Mouse (Mus musculus) midbrain, embryonic 14.5 days (tissue): ENCODE results near the gene Gprc5c. TPM values are rescaled to one million over a fixed set of nuclear protein-coding genes. Genes with fewer than 3 reads are reported as not detected.

Experiments used
- ATAC-seq: fragments of 200-750 bp; cut with Nextera tagmentation; 2 replicates; pipeline ENCODE4 v1.8.0; 2017; ENCODE audit warnings: moderate number of reproducible peaks, moderate library complexity; ENCODE audit not compliant: low FRiP score, low TSS enrichment
- DNase-seq: peaks from one replicate; pipeline ENCODE4 v3.0.0-alpha.2; 2015
- H3K27ac ChIP-seq: fragments of 300-500 bp; sonication (generic); replicated peaks from 2 replicates; pipeline ENCODE4 v1.5.1; 2014; ENCODE audit warnings: mild to moderate bottlenecking, low read depth, low read length, moderate library complexity
- H3K27me3 ChIP-seq: fragments of 300-500 bp; sonication (generic); 2 replicates; pipeline ENCODE4 v1.6.1; 2014; ENCODE audit warnings: low read length, control low read depth, mixed read lengths; ENCODE audit not compliant: control insufficient read depth, insufficient read depth
- H3K36me3 ChIP-seq: fragments of 300-500 bp; sonication (generic); 2 replicates; pipeline ENCODE4 v1.6.1; 2014; ENCODE audit warnings: low read length, control low read depth; ENCODE audit not compliant: control insufficient read depth, insufficient read depth
- H3K4me1 ChIP-seq: fragments of 300-500 bp; sonication (generic); 2 replicates; pipeline ENCODE4 v1.6.1; 2014; ENCODE audit warnings: mild to moderate bottlenecking, antibody characterized with exemption, low read length, control low read depth; ENCODE audit not compliant: control insufficient read depth, insufficient read depth
- H3K4me2 ChIP-seq: fragments of 300-500 bp; sonication (generic); 2 replicates; pipeline ENCODE4 v1.6.1; 2014; ENCODE audit warnings: mild to moderate bottlenecking, low read length, moderate library complexity
- H3K4me3 ChIP-seq: fragments of 300-500 bp; sonication (generic); replicated peaks from 2 replicates; pipeline ENCODE4 v1.5.1; 2014; ENCODE audit warnings: low read depth, low read length
- H3K9ac ChIP-seq: fragments of 300-500 bp; sonication (generic); replicated peaks from 2 replicates; pipeline ENCODE4 v1.6.1; 2014; ENCODE audit warnings: mild to moderate bottlenecking, low read length, moderate library complexity
- H3K9me3 ChIP-seq: fragments of 300-500 bp; sonication (generic); 2 replicates; pipeline ENCODE4 v1.6.1; 2016; ENCODE audit warnings: low read length, control low read depth, mixed read lengths; ENCODE audit not compliant: control insufficient read depth
- WGBS: fragments of 180-500 bp; shearing (Covaris S2); extraction: QIAGEN DNeasy Blood & Tissue Kit; methylation state at CpG from one replicate; pipeline ENCODE4 v1.1.7; 2014; 5-methylcytosine and 5-hydroxymethylcytosine counted together
- polyA plus RNA-seq: library from polyadenylated mRNA; unstranded; fragments of >200 nt; fragmentation: Nextera tagmentation; extraction: Ambion mirVana; gene quantifications from 2 replicates; pipeline ENCODE4 v1.2.1, GENCODE M21; 2014

Gprc5c gene
- polyA plus RNA-seq, 1 experiment from 2014 or later = 7.0 TPM

DNA sequence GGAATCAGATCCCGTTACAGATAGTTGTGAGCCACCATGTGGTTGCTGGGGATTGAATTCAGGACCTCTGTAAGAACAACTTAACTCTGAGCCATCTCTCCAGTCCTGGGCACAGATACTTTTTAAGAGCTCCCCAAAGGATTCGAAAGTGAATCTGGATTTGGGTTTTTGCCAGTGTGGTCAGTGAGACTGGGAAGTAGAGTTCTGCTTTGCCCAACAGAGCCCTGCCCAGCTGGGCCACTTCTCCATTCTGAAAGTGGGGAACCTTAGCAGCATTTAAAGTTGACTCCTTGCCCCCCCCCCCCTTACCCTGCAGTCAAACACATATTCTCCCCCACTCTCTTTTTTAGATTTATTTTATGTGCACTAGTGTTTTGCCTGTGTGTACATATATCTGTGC is 28.7 kb downstream of the Gprc5c start:
- DNase-seq = no peak
- Histone ChIP-seq H3K4me3 (no peak overlapping the region), H3K4me2 (no peak overlapping the region), H3K9ac (no peak overlapping the region), H3K27ac (no peak overlapping the region), H3K9me3 (no peaks in the 10 kb centered on the region), H3K36me3 (no peaks in the 10 kb centered on the region), H3K4me1 (no peaks in the 10 kb centered on the region), H3K27me3 (no peaks in the 10 kb centered on the region)
- 84% methylated on average over 2 of the region's 2 CpGs for WGBS
- ATAC-seq = no peak

DNA sequence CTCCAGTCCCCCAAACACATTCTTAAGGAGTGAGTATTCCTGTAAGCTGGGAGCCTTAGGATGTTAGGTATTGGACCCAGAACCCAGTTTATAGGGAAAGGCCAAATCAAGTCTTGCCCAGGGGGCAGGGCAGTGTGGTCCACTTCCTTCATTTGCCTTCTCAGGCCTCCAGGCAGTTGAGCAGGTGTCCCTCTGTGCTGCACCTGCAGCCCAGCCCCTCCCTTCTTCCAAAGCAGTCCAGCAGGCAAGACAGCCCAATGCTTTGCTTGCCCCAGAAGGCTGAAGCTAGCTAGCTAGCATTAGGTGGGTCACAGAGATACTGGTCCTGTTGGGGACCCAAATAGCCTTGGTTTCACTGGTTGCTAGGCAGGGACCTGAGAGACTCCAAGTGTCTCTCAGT is 29.2 kb downstream of the Gprc5c start:
- ATAC-seq (no peak), DNase-seq (no peak)
- H3K4me1 ChIP-seq = no peaks in the 10 kb centered on the region
- no peaks in the 10 kb centered on the region for H3K36me3 ChIP-seq
- no peak overlapping the region for H3K4me2 ChIP-seq
- no peaks in the 10 kb centered on the region for H3K27me3 ChIP-seq
- H3K27ac ChIP-seq = no peak overlapping the region
- H3K9me3 ChIP-seq = no peaks in the 10 kb centered on the region
- no peak overlapping the region for H3K9ac ChIP-seq
- no peak overlapping the region for H3K4me3 ChIP-seq

DNA sequence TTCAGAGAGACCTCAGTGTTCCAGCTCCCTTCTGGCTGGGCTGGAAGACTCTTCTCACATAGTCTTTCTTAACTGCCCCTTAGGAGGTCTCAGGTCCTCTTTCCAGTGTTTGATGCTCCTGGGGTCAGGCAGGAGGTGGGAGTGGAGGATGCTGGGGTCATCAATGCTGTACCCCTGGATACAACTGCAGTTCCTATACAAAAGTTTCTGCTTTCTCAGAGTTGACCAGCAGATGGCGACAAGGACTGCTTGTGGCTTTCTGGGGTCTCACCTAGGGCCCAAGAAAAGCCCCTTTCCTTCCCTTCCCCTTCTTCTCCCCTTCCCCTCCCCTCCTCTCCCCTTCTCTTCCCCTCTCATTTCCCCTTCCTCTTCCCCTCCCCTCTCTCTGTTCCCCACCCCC is 29.6 kb downstream of the Gprc5c start:
- H3K4me3 ChIP-seq = no peak overlapping the region

DNA sequence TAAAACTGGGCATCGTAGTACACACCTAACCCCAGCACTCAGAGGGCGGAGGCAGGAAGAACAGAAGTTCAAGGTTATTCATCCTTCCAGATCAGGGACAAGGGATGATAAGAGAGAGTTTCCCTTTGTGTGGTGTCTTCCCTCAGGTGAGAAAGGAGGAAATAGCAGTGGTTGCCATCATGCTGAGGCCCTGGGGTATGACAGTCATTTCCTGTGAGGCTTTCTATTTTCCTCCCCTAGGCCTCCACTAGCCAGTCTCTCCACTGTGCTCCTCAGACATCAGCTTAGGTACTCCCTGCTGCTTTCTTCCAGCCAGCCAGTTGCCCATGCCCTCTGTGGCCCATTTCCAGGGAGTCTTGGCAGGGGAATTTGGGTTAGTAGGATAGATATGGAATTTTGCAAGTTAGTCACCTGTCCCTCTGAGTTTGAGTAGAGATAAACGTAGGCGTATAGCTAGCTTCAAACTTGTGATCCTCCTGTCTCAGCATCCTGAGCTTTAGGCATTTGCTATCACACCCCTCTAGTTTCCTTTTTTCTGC is 32.4 kb downstream of the Gprc5c start:
- DNase-seq (no peak), ATAC-seq (no peak)
- H3K4me1 ChIP-seq = no peaks in the 10 kb centered on the region
- no peak overlapping the region for H3K4me2 ChIP-seq
- H3K9me3 ChIP-seq = no peaks in the 10 kb centered on the region
- WGBS = 96% methylated on average over 4 of the region's 4 CpGs
- no peak overlapping the region for H3K4me3 ChIP-seq
- H3K27ac ChIP-seq = no peak overlapping the region
- H3K9ac ChIP-seq = no peak overlapping the region
- H3K36me3 ChIP-seq = no peaks in the 10 kb centered on the region
- no peaks in the 10 kb centered on the region for H3K27me3 ChIP-seq

More for the DNA sequence above, 29.6 kb downstream of the Gprc5c start:
- DNase-seq (peak; percentile 78), ATAC-seq (no peak)
- Histone ChIP-seq H3K4me1 (no peaks in the 10 kb centered on the region), H3K36me3 (no peaks in the 10 kb centered on the region), H3K9ac (no peak overlapping the region), H3K9me3 (no peaks in the 10 kb centered on the region), H3K27me3 (no peaks in the 10 kb centered on the region), H3K4me2 (no peak overlapping the region), H3K27ac (no peak overlapping the region)
- WGBS = 0% methylated on average over 1 of the region's 1 CpGs

DNA sequence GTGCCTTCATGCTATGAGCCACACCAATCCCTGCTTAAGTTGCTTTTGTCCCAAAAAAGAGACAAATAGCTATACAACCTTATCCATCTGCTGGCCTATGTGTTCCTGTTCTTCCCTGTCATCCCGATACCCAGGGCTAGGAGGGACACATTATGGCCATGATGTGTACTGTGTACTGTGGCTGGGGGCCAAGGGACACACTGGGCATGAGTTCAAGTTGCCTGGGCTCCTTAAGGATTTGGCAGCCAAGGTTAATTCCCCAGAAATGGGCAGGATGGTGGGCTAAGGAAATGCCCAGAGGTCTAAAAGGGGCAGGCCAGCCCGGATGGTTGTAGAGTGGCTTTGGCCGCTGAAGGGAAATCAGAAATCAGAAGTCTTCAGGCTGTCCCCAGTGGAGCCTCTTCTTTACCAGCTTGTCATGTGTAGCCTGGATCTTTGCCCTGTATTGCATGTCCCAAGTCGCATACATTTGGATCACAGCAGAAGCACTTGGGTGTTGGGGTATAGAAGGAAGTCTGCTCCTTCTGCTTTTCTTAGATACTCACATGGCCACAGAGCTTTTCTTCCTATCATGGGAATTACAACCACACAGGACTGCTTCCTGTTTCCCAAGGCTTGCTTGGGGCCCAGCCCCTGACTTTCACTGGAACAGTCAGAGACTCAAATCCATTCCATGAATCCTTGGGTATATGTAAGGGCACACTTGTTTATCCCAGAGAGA is 33.6 kb downstream of the Gprc5c start:
- no peaks in the 10 kb centered on the region for H3K4me1 ChIP-seq
- no peaks in the 10 kb centered on the region for H3K27me3 ChIP-seq
- ATAC-seq = no peak
- no peaks in the 10 kb centered on the region for H3K36me3 ChIP-seq
- 87% methylated on average over 4 of the region's 4 CpGs for WGBS
- H3K9me3 ChIP-seq = no peaks in the 10 kb centered on the region
- H3K4me3 ChIP-seq = no peak overlapping the region
- H3K4me2 ChIP-seq = no peak overlapping the region
- no peak for DNase-seq
- H3K27ac ChIP-seq = no peak overlapping the region
- no peak overlapping the region for H3K9ac ChIP-seq

DNA sequence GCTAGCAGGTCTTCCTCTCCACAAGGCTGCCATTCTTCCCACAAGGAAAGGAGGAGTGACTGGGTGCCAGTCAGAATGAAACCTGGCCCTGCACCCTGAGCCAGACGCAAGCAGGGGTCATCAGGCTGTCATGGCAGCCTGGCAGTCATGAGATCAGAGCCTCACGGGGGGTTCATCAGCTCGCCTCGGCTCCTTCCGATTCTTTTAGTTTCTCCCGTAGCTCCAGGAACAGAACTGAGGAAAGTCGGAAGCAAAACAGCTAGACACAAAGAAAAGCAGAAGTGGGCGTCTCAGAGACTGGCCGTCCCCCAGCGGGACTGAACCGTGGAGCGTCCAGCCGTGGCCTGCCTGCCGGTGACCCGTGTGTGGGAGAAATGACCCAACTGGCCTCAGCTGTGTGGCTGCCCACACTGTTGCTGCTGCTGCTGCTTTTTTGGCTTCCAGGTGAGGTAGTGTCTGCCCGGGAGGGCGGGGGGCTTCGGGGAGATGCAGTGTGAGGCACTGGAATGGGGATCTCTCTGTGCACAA is 39.1 kb downstream of the Gprc5c start, which contains the start of gene Cd300a:
Gene Cd300a (plus strand): TSS at position 51 of the 528 bp plus-strand sequence.
- DNase-seq (no peak), ATAC-seq (no peak)
- Histone ChIP-seq H3K9me3 (no peaks in the 10 kb centered on the region), H3K36me3 (no peaks in the 10 kb centered on the region), H3K4me1 (no peaks in the 10 kb centered on the region), H3K4me2 (no peak within 1 kb of the TSS), H3K27me3 (no peaks in the 10 kb centered on the region), H3K27ac (no peak within 1 kb of the TSS), H3K4me3 (no peak within 1 kb of the TSS), H3K9ac (no peak within 1 kb of the TSS)
- 39% methylated on average over 18 of the region's 18 CpGs for WGBS

DNA sequence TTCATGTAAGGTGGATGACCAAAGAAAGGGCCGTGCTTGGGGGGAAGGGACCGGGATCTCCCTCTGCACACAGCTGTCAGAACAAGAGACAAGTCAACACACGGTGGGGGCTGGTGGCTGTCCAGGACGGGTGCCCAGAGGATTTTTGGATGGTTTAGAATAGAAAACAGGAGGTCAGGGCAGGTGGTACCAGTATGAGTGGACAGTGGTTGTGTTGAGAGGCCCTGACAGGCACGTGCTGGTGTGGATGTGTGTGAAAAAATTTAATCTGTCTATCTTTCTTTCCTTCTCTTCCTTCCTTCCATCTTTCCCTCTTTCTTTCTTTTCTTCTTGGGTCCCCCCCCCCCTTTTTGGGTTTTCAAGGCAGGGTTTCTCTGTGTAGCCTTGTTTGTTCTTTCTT is 39.6 kb downstream of the Gprc5c start:
- no peaks in the 10 kb centered on the region for H3K9me3 ChIP-seq
- H3K9ac ChIP-seq = no peak overlapping the region
- H3K4me2 ChIP-seq = no peak overlapping the region
- no peak overlapping the region for H3K27ac ChIP-seq
- H3K36me3 ChIP-seq = no peaks in the 10 kb centered on the region
- WGBS = 50% methylated on average over 5 of the region's 5 CpGs
- no peak for DNase-seq
- no peak for ATAC-seq
- H3K4me3 ChIP-seq = no peak overlapping the region
- no peaks in the 10 kb centered on the region for H3K27me3 ChIP-seq
- H3K4me1 ChIP-seq = no peaks in the 10 kb centered on the region

DNA sequence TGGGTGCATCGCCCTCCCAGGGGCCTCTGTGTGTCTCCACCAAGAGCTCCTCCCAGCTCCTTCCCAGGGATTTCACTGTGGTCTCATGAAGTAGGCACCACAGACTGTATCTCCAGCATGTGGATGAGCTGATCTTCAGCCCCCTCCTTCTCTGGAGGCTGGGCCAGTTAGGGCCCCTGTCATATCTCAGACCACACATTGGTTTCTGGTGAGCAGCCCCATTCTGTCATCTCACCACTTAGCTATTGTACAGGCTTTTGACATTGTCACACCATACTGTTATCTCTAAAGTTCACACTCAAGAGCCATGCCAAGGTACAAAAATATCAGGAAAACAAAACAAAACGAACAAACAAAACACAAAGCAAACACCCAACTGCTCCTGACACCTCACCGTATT is 45.1 kb downstream of the Gprc5c start:
- Histone ChIP-seq H3K4me2 (no peak overlapping the region), H3K4me1 (no peaks in the 10 kb centered on the region), H3K4me3 (no peak overlapping the region), H3K9me3 (no peaks in the 10 kb centered on the region), H3K27ac (no peak overlapping the region), H3K9ac (no peak overlapping the region), H3K27me3 (no peaks in the 10 kb centered on the region), H3K36me3 (no peaks in the 10 kb centered on the region)
- WGBS = 88% methylated on average over 3 of the region's 3 CpGs
- DNase-seq = no peak
- ATAC-seq = no peak

DNA sequence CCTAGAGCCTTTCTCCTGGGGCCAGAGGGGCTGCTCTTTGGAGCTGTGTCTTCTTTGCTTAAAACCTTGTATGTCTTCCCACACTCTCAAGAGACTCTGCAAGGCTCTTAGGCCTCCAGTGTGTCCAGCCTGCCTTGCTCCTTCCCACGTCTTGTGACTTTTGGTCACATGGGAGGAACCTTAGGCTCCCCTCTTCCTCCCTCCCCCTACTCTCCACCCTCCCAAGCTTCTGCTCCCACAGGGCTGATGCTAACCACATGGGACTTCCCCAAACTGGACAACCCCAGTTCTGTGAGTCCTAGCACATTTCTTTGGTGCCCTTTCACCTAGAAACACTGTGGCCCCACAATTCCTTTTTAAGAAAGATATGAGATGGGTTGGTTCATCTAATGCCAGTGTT is 47.1 kb downstream of the Gprc5c start:
- Histone ChIP-seq H3K9ac (no peak overlapping the region), H3K9me3 (no peaks in the 10 kb centered on the region), H3K4me3 (no peak overlapping the region), H3K4me2 (no peak overlapping the region), H3K27me3 (no peaks in the 10 kb centered on the region), H3K4me1 (no peaks in the 10 kb centered on the region), H3K27ac (no peak overlapping the region), H3K36me3 (no peaks in the 10 kb centered on the region)
- ATAC-seq = no peak
- 47% methylated on average over 1 of the region's 1 CpGs for WGBS
- no peak for DNase-seq
